In genomic region chr16:20191161-20191882, GRCm38 (mm10) we compare ENCODE assay signal across 31 mouse cellular contexts. TPM values are rescaled to one million over a fixed set of nuclear protein-coding genes. Genes with fewer than 3 reads are reported as not detected.
DNase-seq lines count a peak whose midpoint lies in the region; ATAC-seq and TF ChIP-seq lines count a peak whose summit lies in the region.
"Had no signal": no experiment of that assay in that cellular context is flagged by ENCODE, and none has a peak within 500 bp of the region (broad histone marks: within the 10 kb centered on the region; RNA-seq: fewer than 3 reads in every experiment).

No protein-coding gene starts in this region.

- TF ChIP-seq CTCF in ES-Bruce4 (IDR thresholded peaks at IDR 0.05; ENCODE audit: low read depth, low read length), result no peak

- no peak for TF ChIP-seq EP300 in ES-Bruce4 (IDR thresholded peaks at IDR 0.05; ENCODE audit: insufficient read depth, low read depth, low read length)

- H3K36me3 ChIP-seq in ES-Bruce4 (ENCODE audit: control insufficient read depth, insufficient read depth, low read length, poor library complexity, severe bottlenecking) (peaks cover 48% of the 10 kb centered on the region), ES-E14 (ENCODE audit: control insufficient read depth, insufficient read depth, low read length, poor library complexity, severe bottlenecking) (peaks cover 27% of the 10 kb centered on the region)
- H3K36me3 ChIP-seq in liver, embryonic 11.5 days (ENCODE audit: control insufficient read depth, insufficient read depth, low read length), result peaks cover 29% of the 10 kb centered on the region; the same call in 1 of the 2 replicates

- no peaks in the 10 kb centered on the region for H3K27me3 ChIP-seq in ES-Bruce4 (ENCODE audit: control insufficient read depth, insufficient read depth, low read length, poor library complexity, severe bottlenecking)
- H3K27me3 ChIP-seq in liver, embryonic 11.5 days (replicated peaks; ENCODE audit: control insufficient read depth, insufficient read depth, low read length), result no peaks in the 10 kb centered on the region
- H3K27me3 ChIP-seq: CH12.LX; embryonic facial prominence, embryonic 13.5 days; forebrain, embryonic 13.5 days; heart, embryonic 12.5 days; heart, embryonic 15.5 days; hindbrain, embryonic 13.5 days; intestine, embryonic 15.5 days had no signal

- peak overlapping the region; percentile 93 for H3K27ac ChIP-seq in ES-Bruce4 (ENCODE audit: insufficient read depth, low read length)
- H3K27ac ChIP-seq in ES-E14 (ENCODE audit: insufficient read depth, low read depth, low read length, poor library complexity, severe bottlenecking), result peak overlapping the region; percentile 27; the same call in 1 of the 2 replicates
- H3K27ac ChIP-seq in liver, embryonic 11.5 days (ENCODE audit: low read depth, low read length), result no peak overlapping the region
- H3K27ac ChIP-seq: embryonic facial prominence, embryonic 10.5 days; embryonic facial prominence, embryonic 13.5 days; forebrain, embryonic 13.5 days; heart, embryonic 15.5 days; hindbrain, embryonic 10.5 days; hindbrain, embryonic 13.5 days had no signal

- H3K4me1 ChIP-seq in ES-Bruce4 (ENCODE audit: control insufficient read depth, insufficient read depth, low read length), result no peaks in the 10 kb centered on the region
- peaks cover 2 to 7% of the 10 kb centered on the region in 2 experiments; a peak in 1 of 4 replicates for H3K4me1 ChIP-seq in ES-E14 (ENCODE audit: control insufficient read depth in 2 of 2, insufficient read depth in 2 of 2, low read length in 2 of 2, poor library complexity in 1 of 2)
- no peaks in the 10 kb centered on the region for H3K4me1 ChIP-seq in liver, embryonic 11.5 days (replicated peaks; ENCODE audit: control insufficient read depth, insufficient read depth, low read length)
- H3K4me1 ChIP-seq: embryonic facial prominence, embryonic 10.5 days; embryonic facial prominence, embryonic 13.5 days; forebrain, embryonic 13.5 days; heart, embryonic 12.5 days; heart, embryonic 15.5 days; hindbrain, embryonic 10.5 days; hindbrain, embryonic 13.5 days had no signal

- no peak overlapping the region for H3K9ac ChIP-seq in ES-Bruce4 (ENCODE audit: low read depth, poor library complexity, severe bottlenecking)
- no peak overlapping the region for H3K9ac ChIP-seq in ES-E14 (ENCODE audit: insufficient read depth, low read depth, low read length, poor library complexity, severe bottlenecking)
- H3K9ac ChIP-seq in liver, embryonic 11.5 days (ENCODE audit: low read depth, low read length), result no peak overlapping the region
- H3K9ac ChIP-seq: embryonic facial prominence, embryonic 13.5 days; forebrain, embryonic 13.5 days; heart, embryonic 12.5 days; heart, embryonic 15.5 days; hindbrain, embryonic 13.5 days; intestine, embryonic 15.5 days had no signal

- TF ChIP-seq POLR2A in ES-Bruce4 (IDR thresholded peaks at IDR 0.05; ENCODE audit: insufficient read depth, low read length), result no peak

- no peaks in the 10 kb centered on the region for H3K9me3 ChIP-seq in ES-Bruce4 (replicated peaks; ENCODE audit: control insufficient read depth, insufficient read depth, low read length, poor library complexity, severe bottlenecking)
- no peaks in the 10 kb centered on the region for H3K9me3 ChIP-seq in ES-E14 (ENCODE audit: control insufficient read depth, insufficient read depth, low read depth, low read length)
- H3K9me3 ChIP-seq in liver, embryonic 11.5 days (ENCODE audit: control insufficient read depth, low read length), result no peaks in the 10 kb centered on the region
- H3K9me3 ChIP-seq: embryonic facial prominence, embryonic 10.5 days; embryonic facial prominence, embryonic 13.5 days; forebrain, embryonic 13.5 days; G1E; heart, embryonic 12.5 days; heart, embryonic 15.5 days; hindbrain, embryonic 10.5 days; hindbrain, embryonic 13.5 days; intestine, embryonic 15.5 days had no signal

- in situ Hi-C loops in ES-E14 (cut with MboI; ENCODE audit: low sequenced_read_pairs in 2 of 2, unreplicated experiment in 2 of 2), result no loop called here

- WGBS in liver, embryonic 11.5 days, result 59% methylated on average over 3 of the region's 3 CpGs

- ATAC-seq in liver, embryonic 11.5 days (replicated peaks; ENCODE audit: low FRiP score), result no peak
- ATAC-seq: forebrain, embryonic 13.5 days; forebrain, embryonic 16.5 days; hindbrain, embryonic 16.5 days had no signal

- H3K4me3 ChIP-seq in ES-Bruce4 (ENCODE audit: low read depth, low read length) (no peak overlapping the region), ES-E14 (ENCODE audit: insufficient read depth in 1 of 2, low read depth in 1 of 2, low read length in 2 of 2, poor library complexity in 1 of 2, severe bottlenecking in 1 of 2) (no peak overlapping the region)
- H3K4me3 ChIP-seq in liver, embryonic 11.5 days (ENCODE audit: low read depth, low read length), result no peak overlapping the region
- H3K4me3 ChIP-seq: embryonic facial prominence, embryonic 10.5 days; embryonic facial prominence, embryonic 13.5 days; erythroblast, embryonic 14.5 days; forebrain, embryonic 13.5 days; heart, embryonic 12.5 days; heart, embryonic 15.5 days; hindbrain, embryonic 10.5 days; hindbrain, embryonic 13.5 days; intestine, embryonic 15.5 days had no signal

- DNase-seq in ES-E14 (ENCODE audit: low read depth, low spot score) (peak; percentile 57), WW6 (ENCODE audit: low read depth, low spot score) (peak; percentile 48)
- DNase-seq in B cell, adult 2 months, result no peak
- DNase-seq in spleen, postnatal 4 days (ENCODE audit: low spot score in 2 of 2), result no peak
- no peak for DNase-seq in liver, embryonic 11.5 days (ENCODE audit: low spot score)
- DNase-seq: adrenal gland, postnatal 14 days; cerebellum, adult 11 months; cerebellum, adult 2 months; cerebellum, adult 9-11 months; cerebellum, postnatal 25 days; embryo, embryonic 11 days; gastrocnemius, postnatal 10 days; gastrocnemius, postnatal 36 days; heart, adult 11 months; heart, postnatal 10 days; heart, postnatal 36 days; kidney, adult 2 months had no signal

- no peak overlapping the region for H3K4me2 ChIP-seq in liver, embryonic 11.5 days
- H3K4me2 ChIP-seq: embryonic facial prominence, embryonic 13.5 days; forebrain, embryonic 13.5 days; heart, embryonic 12.5 days; heart, embryonic 15.5 days; hindbrain, embryonic 13.5 days; intestine, embryonic 15.5 days had no signal

TF ChIP-seq in ES-E14, 5 proteins besides CTCF, POLR2A, EP300 and RAD21:
- TF ChIP-seq CHD2 (IDR thresholded peaks at IDR 0.05; ENCODE audit: low read depth, low read length) (no peak; the same call in 1 of the 2 replicates), ZNF384 (IDR thresholded peaks at IDR 0.05; ENCODE audit: low read depth, low read length) (peak; percentile 50; the same call in 1 of the 2 replicates)

RNA-seq across cellular contexts. Expression of gene Map6d1, which starts 49.8 kb away (rescaled TPM):
- 0.94 and 1.0 TPM in 2 replicates for polyA plus RNA-seq in ES-Bruce4 (2011; ENCODE audit: insufficient read depth, insufficient read length, low read depth, missing spikeins)
- 0.58 and 0.62 TPM in 2 replicates for total RNA-seq in ES-E14 (2012; rRNA removed)
- 0.27 and 0.31 TPM in 2 replicates for polyA plus RNA-seq in liver, embryonic 11.5 days (2014; fragmentation: Nextera tagmentation; extraction: Ambion mirVana)
- total RNA-seq: G1E had no signal
- polyA plus RNA-seq: G1E had no signal

RNA-seq across cellular contexts. Expression of gene Yeats2, which starts 50.5 kb away (rescaled TPM):
- 92.7 and 112 TPM in 2 replicates for polyA plus RNA-seq in ES-Bruce4 (2011; ENCODE audit: insufficient read depth, insufficient read length, low read depth, missing spikeins)
- total RNA-seq in ES-E14 (2012; rRNA removed), result 52.1 and 63.7 TPM in 2 replicates
- 26.3 and 26.8 TPM in 2 replicates for polyA plus RNA-seq in liver, embryonic 11.5 days (2014; fragmentation: Nextera tagmentation; extraction: Ambion mirVana)

Comparison
In these comparisons a context has a peak if more than half of its experiments do, and no peak if none do; other contexts are left out.
1. DNase-seq: peak in ES-E14 (single experiment) and WW6 (single experiment); none in B cell, adult 2 months (0 of 2), spleen, postnatal 4 days (0 of 2) and liver, embryonic 11.5 days (single experiment).